7 mouse cellular contexts compared by ENCODE assay signal in the genomic region with DNA sequence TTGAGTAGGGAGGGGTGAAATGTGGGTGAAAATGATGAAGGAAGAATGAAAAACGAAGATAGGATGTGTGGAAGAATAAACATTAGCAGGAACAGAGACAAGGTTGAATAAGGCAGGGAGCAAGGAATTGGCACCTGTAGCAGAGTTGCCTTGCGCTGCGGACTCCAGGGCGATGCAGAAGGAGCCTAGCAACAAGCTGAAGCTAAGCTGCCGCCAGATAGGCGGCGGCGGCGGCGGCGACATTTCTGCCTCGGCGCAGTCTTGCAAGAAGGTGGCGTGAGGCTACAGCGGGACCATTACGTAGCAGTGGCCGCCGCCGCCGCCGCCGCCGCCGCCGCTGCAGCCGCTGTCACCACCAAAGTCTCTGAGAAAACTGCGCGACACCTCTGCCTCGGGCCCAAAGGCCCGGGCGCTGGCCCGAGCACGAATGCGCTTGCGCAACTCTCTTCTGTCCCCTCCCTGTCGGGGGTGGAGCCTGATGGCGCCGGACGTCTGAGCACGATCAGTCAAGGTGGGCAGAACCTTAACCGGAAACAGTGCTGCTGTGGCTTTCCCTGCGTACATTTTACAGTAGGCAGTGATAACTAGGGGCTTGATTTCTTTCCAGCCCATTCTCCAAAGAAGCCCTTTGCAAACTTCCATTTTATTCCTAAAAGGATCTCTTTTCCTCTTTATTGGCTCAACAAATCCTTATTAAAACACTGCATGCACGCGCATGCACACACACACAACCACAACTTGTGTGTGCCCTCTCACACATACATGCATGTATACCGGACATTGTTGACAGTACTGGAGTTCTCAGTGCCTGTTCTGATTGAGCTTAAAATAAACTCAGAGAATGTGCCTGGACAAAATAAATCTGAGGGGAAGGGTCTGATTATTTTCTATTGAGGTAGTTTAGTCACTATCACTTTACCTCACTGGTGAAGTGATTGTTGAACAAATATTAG. TPM values are rescaled to one million over a fixed set of nuclear protein-coding genes. Genes with fewer than 3 reads are reported as not detected.
A peak's percentile ranks its signal among the peaks of the same experiment; 100 is the strongest.
DNase-seq lines count a peak whose midpoint lies in the region; ATAC-seq and TF ChIP-seq lines count a peak whose summit lies in the region.

A gene (minus strand): TSS at position 424 of the 953 bp plus-strand sequence.

- intact Hi-C loops in left cerebral cortex, postnatal 4 days (cut with DNase I) = no loop called here

- peak; percentile 78 for TF ChIP-seq POLR2A in small intestine, adult 2 months (IDR thresholded peaks at IDR 0.05; ENCODE audit: low read depth, low read length)

- H3K4me2 ChIP-seq in intestine, postnatal 0 days (replicated peaks; ENCODE audit: low read depth) = peak within 1 kb of the TSS; percentile 57
- H3K4me2 ChIP-seq in midbrain, embryonic 12.5 days (replicated peaks) = peak within 1 kb of the TSS; percentile 47

- peak within 1 kb of the TSS; percentile 51 for H3K9ac ChIP-seq in intestine, postnatal 0 days (ENCODE audit: low read depth, low read length)
- peak within 1 kb of the TSS; percentile 56 for H3K9ac ChIP-seq in midbrain, embryonic 12.5 days (replicated peaks)

- H3K4me3 ChIP-seq in intestine, postnatal 0 days (ENCODE audit: low read depth, low read length) = peak within 1 kb of the TSS; percentile 49
- H3K4me3 ChIP-seq in midbrain, embryonic 12.5 days = peak within 1 kb of the TSS; percentile 55
- peak within 1 kb of the TSS; percentile 92 for H3K4me3 ChIP-seq in small intestine, adult 2 months (ENCODE audit: low read depth, low read length)

- peak; percentile 97 for ATAC-seq in intestine, postnatal 0 days
- peak; percentile 97 for ATAC-seq in midbrain, embryonic 12.5 days (ENCODE audit: low FRiP score, low read depth)

- no peaks in the 10 kb centered on the region for H3K4me1 ChIP-seq in intestine, postnatal 0 days (replicated peaks; ENCODE audit: control insufficient read depth, insufficient read depth, low read length)
- no peaks in the 10 kb centered on the region for H3K4me1 ChIP-seq in midbrain, embryonic 12.5 days
- H3K4me1 ChIP-seq in small intestine, adult 2 months (ENCODE audit: control insufficient read depth, insufficient read depth, insufficient read length, low read length) = no peaks in the 10 kb centered on the region

- 20% methylated on average over 32 of the region's 45 CpGs for WGBS in intestine, postnatal 0 days
- WGBS in midbrain, embryonic 12.5 days = 25% methylated on average over 31 of the region's 45 CpGs
- 15% methylated on average over 43 of the region's 45 CpGs for WGBS in small intestine, adult 2 months

- DNase-seq in adrenal gland, adult 8-10 months = peak; percentile 81
- DNase-seq in embryo, embryonic 9.5 days (ENCODE audit: extremely low spot score) = peak; percentile 74
- no peak for DNase-seq in gonadal fat pad, adult 2 months (ENCODE audit: low read depth)
- DNase-seq in left cerebral cortex, postnatal 4 days = peak; percentile 90

- H3K27me3 ChIP-seq in intestine, postnatal 0 days (replicated peaks; ENCODE audit: control insufficient read depth, insufficient read depth, low read length) = no peaks in the 10 kb centered on the region
- no peaks in the 10 kb centered on the region for H3K27me3 ChIP-seq in midbrain, embryonic 12.5 days
- no peaks in the 10 kb centered on the region for H3K27me3 ChIP-seq in small intestine, adult 2 months (ENCODE audit: control insufficient read depth, insufficient read depth, low read length)

- H3K27ac ChIP-seq in intestine, postnatal 0 days (ENCODE audit: low read depth, low read length) = no peak within 1 kb of the TSS; the same call in 1 of the 2 replicates
- H3K27ac ChIP-seq in midbrain, embryonic 12.5 days (replicated peaks) = peak within 1 kb of the TSS; percentile 50
- 0 out of 2 replicates have a peak within 1 kb of the TSS, but pooled peaks have one; percentile 18 for H3K27ac ChIP-seq in small intestine, adult 2 months (ENCODE audit: insufficient read depth, low read depth, low read length)

- no peaks in the 10 kb centered on the region for H3K9me3 ChIP-seq in intestine, postnatal 0 days (ENCODE audit: control insufficient read depth)
- H3K9me3 ChIP-seq in midbrain, embryonic 12.5 days = no peaks in the 10 kb centered on the region

- no peaks in the 10 kb centered on the region for H3K36me3 ChIP-seq in intestine, postnatal 0 days (ENCODE audit: control insufficient read depth, insufficient read depth)
- 0 out of 2 replicates have a peak, but pooled peaks cover 7% of the 10 kb centered on the region for H3K36me3 ChIP-seq in midbrain, embryonic 12.5 days
- no peaks in the 10 kb centered on the region for H3K36me3 ChIP-seq in small intestine, adult 2 months (ENCODE audit: control insufficient read depth, insufficient read depth, low read length)

- no peak for TF ChIP-seq CTCF in intestine, postnatal 0 days (IDR thresholded peaks at IDR 0.05; ENCODE audit: low read depth)
- no peak for TF ChIP-seq CTCF in small intestine, adult 2 months (IDR thresholded peaks at IDR 0.05; ENCODE audit: extremely low read depth, insufficient read length, insufficient replicate concordance, low read depth, low read length)

RNA-seq across cellular contexts. Expression of the gene that starts here (rescaled TPM):
- total RNA-seq in adrenal gland, adult 8-10 months (2022) = 10 to 100 TPM; 35.0 to 57.8 (median 49.0) TPM
- 23.4 and 31.0 TPM in 2 replicates for polyA plus RNA-seq in gonadal fat pad, adult 2 months (2012; rRNA removed)
- polyA plus RNA-seq in intestine, postnatal 0 days (2015; fragmentation: Nextera tagmentation; extraction: Ambion mirVana) = 2.5 and 2.9 TPM in 2 replicates
- total RNA-seq in left cerebral cortex, postnatal 4 days (2021) = 100 to 1,000 TPM; 295 to 300 TPM
- 4.8 and 5.8 TPM in 2 replicates for polyA plus RNA-seq in midbrain, embryonic 12.5 days (2016; fragmentation: Nextera tagmentation; extraction: Ambion mirVana)
- polyA plus RNA-seq in small intestine, adult 2 months (2012; rRNA removed) = 3.9 and 6.6 TPM in 2 replicates

Comparison
In these comparisons a context has a peak if more than half of its experiments do, and no peak if none do; other contexts are left out.
1. RNA of the gene that starts here (total RNA-seq): 295 to 300 TPM in left cerebral cortex, postnatal 4 days; 35.0 to 57.8 TPM in adrenal gland, adult 8-10 months; every median in the first group is over 4 times any median in the second.
2. Peak in every context shown above with its lines, with median percentiles within 50 percentile points of each other: H3K4me3 ChIP-seq.